Mouse (Mus musculus) layer of hippocampus, adult 11-12 months (tissue): ENCODE data around the gene Gmcl1.
A peak's percentile ranks its signal among the peaks of the same experiment; 100 is the strongest.

Experiments
- DNase-seq: peaks from one replicate; pipeline ENCODE4 v3.0.0; 2022; ENCODE audit warnings: low spot score

Gmcl1 gene

DNA sequence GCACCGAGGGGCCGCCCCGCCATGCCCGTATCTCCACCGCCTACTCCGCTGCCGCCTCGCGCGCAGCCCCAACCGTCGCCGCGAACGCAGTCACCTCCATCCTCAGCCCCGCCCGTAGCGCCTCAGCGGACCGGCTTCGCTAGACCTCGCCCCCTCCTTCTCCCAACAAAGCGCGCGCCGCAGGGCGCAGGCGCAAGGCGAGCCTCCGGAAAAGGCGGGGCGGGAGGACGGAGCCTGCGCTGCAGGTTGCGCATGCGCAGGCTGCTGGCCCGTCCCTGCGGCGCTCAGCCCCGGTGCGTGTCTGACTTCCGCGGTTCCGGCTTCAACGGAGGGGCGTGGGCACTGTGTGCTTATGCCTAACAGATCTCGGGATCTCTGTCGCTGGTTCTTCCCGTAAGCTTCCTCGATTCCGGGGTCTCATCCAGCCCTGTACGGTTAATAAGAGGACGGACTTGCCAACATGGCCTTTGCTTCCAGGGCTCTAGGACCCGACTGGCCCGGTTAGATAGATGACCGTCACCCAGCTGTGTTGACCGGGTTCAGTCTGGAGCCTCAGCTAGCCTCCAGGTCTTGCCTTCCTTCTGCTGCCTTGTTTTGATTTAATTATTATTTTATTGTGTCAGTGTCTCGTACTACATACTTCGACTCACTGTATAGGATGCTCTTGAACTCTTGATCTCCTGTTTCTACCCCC lies at the start of gene Gmcl1:
TSS of gene Gmcl1 (minus strand) at position 201 of the 694 bp plus-strand sequence.
- DNase-seq: peak; percentile 90

GRCm38 (mm10) chr6:86782342-86782741 lies 49.2 kb upstream of the Gmcl1 start:
- no peak for DNase-seq

DNA sequence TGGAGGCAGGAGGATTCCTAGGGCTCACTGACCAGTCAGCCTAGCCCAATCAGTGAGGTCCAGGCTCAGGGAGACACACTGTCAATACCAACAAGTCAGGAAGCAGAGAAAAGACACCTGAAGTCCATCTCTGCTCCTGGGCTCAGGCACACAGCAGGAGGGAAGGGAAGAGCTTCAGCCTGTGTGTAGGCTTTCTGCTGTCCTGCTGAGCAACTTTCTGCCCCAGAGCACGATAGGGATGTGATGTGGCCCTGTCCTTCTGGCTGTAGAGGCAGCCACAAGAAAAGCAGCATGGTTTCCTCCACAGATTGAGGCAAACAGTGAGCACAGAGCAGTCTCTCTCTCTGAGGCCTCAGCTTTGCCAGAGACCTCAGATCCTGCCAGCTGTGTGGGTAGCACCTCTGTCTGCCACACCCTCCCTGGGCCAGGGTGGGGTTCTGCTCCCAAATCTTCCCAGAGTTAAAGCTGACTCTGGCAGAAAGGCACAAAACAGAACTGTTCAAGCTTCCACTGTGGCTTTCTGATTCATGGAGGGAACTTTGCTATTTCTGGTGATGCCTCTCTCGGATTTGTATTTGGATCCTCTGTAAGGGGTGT lies 48.3 kb upstream of the Gmcl1 start:
- no peak for DNase-seq

GRCm38 (mm10) chr6:86778910-86779594 lies 45.9 kb upstream of the Gmcl1 start:
- DNase-seq: no peak

DNA sequence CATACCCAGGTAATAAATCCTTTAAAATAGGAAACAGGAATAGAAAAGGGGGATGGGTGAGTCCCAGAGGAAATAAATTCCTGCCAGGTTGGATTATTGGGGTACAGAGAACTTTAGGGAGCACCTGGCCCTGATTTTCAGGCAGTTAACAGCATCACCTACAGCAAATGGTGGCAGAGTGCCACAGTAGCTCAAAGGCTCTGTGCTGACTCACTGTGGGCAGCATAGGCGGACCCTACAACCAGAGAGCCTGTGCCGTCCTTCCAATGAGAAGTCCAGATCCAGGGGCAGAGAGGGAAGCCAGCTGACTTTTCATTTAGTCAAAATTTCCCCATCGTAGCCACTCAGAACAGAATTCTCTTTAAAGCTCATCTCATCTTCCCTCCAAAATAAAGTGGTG lies 44.0 kb upstream of the Gmcl1 start:
- DNase-seq: no peak

DNA sequence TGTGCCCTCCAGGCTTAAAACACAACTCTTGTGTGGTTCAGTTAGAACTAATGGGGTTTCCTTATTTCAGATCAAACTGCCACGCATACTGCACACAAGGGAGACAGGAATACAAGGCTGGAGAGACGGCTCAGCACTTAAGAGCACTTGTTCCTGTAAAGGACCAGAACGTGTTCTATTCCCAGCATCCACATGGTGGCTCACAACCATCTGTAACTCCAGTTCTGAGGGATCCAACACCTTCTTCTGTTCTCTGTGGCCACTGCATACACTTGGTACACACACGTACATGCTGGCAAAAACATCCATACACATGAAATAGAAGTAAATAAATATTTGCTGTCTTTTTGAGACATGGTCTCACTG lies 43.5 kb upstream of the Gmcl1 start:
- peak; percentile 35 for DNase-seq

DNA sequence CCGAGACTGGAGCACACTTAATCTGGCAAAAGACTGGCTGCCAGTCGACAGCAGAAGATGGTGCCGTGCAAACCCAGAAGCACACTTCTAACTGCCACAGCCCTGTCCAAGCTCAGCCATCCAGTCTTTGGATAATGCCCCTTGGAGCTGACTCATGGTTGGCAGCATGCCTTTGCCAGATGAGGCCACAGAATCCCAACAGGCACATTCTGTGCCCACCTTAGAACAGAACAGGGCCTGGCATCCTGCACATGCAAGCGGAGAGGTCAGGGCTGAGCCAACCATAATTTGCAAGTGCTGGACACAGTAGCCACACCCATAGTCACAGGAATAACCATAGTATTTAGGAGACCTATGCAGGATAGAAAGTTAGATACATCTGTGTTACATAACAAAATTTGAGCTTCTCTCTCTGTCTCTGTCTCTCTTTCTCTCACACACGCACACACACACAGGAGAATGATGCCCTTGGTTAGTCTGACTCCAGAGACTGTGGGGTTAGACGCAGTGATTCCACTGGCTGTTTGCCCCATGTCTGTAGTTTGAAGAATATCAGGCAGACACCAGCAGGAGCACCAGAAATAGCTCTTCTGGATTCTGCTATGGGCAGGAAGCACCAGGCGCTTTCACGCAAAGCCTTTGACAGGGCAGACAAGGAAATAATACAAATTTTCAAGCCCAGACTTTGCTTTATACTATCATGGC lies 43.0 kb upstream of the Gmcl1 start:
- DNase-seq: peak; percentile 29

DNA sequence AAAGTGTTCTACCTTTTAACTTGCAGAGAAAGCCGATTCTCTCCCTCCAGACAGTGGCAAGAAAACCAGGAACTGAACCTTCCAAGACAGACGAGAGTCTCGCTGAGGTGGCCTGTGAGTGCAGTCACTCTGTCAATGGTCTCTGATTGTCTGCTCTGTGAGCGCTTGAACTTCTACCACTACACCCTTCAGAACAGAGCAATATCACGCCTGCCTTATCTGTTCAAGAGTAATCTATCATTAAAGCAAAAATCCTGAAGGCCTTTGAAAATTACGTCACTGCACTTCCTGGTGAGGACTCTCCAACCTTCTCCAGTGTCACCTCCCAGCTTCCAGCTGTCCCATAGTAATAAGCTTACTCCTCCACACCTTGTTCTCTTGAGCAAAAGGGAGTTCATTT lies 41.8 kb upstream of the Gmcl1 start:
- DNase-seq: no peak

GRCm38 (mm10) chr6:86773830-86774229 lies 40.6 kb upstream of the Gmcl1 start:
- DNase-seq: no peak

GRCm38 (mm10) chr6:86772631-86773030 lies 39.4 kb upstream of the Gmcl1 start:
- DNase-seq: no peak

GRCm38 (mm10) chr6:86768938-86769337 lies 35.8 kb upstream of the Gmcl1 start:
- DNase-seq: no peak

DNA sequence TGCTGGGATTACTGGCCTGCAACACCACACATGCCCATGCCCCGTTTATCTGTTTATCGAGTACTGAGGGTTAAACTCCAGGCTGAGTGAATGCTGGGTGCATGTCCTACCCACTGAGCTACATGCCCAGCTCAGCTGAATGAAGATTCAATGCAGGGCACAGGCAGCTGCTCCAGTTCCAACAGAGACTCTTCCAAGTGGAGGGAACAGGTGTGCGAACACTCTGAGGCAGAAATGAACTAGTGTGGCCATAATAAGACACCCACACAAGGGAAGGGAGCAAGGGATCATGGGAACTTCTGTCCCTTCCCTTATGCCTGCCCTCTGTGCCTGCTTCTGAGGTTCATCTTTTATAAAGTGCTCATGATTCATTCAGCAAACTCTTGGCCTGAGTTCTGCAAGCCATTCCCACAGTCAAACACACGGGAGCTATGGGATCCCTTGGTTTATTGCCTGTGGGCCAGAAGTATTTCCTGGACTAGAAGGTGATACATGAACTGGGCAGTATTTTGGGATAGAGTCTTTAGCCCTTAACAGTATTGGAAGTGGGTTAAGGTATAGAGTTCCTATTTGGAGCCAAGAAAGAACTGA lies 35.1 kb upstream of the Gmcl1 start:
- no peak for DNase-seq

- no peak for DNase-seq
These were observed 34.3 kb upstream of the Gmcl1 start for GRCm38 (mm10) chr6:86767465-86767864.

DNA sequence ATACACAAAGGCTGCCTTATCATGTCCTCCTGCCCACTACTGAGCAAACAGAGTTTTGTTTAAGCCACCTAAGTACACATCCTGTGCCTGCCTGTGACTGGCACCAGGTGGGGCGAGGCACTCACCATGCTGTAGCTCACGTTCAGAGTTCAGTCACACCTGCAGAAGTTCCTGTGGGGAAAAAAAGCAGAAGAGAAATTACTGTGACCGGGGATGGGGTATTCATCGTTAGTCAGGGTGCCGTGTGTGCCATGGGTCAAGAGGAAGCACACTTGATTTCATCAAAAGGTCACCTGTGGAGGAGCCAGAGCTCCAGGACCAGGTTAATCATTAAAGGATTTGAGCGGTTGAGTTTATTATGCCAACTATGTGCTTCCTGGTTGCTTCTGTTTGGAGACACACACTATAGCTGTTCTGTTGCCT lies 32.5 kb upstream of the Gmcl1 start:
- no peak for DNase-seq

DNA sequence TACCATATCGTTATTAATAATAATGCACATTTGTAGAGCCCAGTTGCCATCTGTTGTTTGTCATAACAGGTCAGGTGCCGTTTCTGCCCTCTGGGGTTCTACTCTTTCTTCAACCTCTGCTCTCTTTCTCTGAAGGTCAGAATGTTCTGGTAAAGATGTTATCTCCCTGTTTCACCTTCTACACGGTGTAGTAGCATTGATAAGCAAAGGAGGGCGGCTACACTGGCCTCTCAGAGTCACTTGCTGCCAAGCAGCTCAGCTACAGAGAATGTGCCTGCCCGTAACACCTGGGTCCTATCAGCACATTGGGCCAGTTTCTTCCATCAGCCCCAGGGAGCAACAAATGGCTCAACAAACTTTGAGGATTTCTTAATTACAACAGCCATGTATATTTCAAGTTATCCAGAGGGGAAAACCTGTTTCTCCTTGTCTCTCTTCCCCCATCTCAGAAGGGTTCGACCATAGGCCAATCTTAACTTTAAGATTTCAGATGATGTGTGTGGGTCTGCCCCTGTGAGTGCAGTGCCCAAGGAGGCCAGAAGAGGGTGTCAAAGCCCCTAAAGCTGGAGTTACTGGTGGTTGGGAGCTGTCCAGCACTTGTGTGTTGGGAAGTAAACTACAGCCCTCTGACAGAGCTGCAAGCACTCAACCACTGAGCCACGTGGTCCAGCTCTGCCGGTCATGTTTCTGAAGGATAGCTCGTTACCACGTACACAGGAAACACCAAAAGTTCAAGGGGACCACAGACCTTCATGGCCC lies 21.1 kb upstream of the Gmcl1 start:
- DNase-seq: no peak

DNA sequence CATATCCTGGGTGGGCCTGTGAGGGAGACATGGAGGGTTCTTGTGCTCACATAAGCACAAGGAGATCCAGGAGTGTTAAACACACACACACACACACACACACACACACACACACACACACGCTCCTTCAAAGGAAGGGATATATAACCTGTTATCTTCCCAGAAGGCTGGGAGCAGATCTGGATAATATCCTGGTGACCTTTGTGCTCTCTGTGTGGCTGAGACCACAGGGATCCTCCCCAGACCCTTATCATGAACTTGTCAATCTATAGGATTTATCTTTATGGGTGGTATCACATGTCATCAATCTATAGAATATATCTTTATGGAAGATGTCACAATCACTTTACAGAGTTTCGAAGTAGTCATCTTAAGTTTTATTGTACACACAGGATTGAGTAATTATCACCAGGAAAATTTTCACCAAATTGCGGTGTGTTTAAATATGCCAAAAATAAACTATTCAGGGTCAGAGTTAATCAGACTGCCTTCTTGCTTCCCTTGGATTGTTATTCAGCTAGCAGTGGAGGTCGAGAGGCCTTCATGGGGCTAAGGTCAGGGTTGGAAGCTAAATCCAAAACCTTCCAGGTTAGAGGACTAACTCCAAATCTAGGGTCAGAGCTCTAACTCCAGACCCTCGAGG lies 19.8 kb upstream of the Gmcl1 start:
- no peak for DNase-seq

- no peak for DNase-seq
These were observed 17.8 kb upstream of the Gmcl1 start for GRCm38 (mm10) chr6:86750961-86751360.

DNA sequence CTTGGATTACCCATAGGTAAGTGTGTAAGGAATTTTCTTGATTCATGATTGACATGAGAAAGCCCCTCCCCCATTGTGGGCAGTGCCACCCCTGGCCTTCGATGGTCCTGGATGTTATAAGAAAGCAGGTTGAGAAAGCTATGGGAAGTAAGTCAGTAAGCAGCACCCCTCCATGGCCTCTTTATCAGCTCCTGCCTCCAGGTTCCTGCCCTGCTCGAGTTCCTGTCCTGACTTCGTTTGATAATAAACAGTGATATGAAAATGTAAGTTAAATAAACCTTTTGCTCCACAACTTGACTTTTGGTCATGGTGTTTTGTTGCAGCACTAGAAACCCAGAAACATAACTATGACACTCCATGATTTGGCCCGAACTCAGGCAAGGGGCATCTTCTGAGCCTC lies 16.6 kb upstream of the Gmcl1 start:
- DNase-seq: no peak

DNA sequence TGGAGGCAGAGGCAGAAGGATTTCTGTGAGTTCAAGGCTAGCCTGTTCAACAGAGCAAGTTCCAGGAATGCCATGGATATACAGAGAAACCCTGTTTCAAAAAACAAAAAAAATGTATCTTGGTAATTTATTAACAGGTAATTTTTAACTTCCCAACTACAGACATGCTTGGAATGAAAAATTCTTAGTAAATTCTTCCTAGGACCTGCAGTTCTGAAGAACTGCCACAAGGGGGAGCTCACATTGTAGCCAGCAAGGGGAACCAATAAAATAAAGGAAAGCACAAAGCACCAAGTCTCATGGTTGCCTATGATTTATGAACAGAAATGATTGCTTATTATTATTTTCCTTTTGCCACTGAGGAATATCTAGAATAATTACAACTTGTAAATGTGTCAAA lies 14.0 kb upstream of the Gmcl1 start:
- DNase-seq: peak; percentile 47

GRCm38 (mm10) chr6:86740652-86741051 lies 7.5 kb upstream of the Gmcl1 start:
- no peak for DNase-seq

GRCm38 (mm10) chr6:86736830-86737229 lies 3.6 kb upstream of the Gmcl1 start:
- DNase-seq: no peak
